In the genomic region with DNA sequence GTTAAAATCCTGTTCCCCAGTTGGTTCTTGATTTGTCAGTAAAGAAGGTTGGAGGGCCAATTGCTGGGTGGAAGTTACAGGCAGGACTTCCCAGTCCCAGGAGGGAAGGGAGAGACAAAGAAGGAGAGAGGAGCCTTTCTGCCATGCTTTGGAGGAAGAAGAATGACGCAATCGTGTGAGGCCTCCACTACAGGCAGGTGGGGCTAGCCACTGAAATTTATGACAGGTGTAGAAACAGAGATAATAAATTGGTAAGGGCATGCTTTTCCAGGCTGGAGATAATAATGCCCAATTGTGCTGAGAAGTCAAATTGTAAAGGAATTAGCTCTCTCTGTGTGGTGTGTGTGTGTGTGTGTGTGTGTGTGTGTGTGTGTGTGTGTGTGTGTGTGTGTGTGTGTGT, we compare ENCODE assay signal across 25 mouse cellular contexts.
A peak's percentile ranks its signal among the peaks of the same experiment; 100 is the strongest.
DNase-seq lines count a peak whose midpoint lies in the region; ATAC-seq lines count a peak whose summit lies in the region.
"Had no signal": no experiment of that assay in that cellular context is flagged by ENCODE, and none has a peak within 500 bp of the region (broad histone marks: within the 10 kb centered on the region; RNA-seq: fewer than 3 reads in every experiment).

No protein-coding gene starts in this region.

- H3K4me1 ChIP-seq in intestine, embryonic 14.5 days (replicated peaks; ENCODE audit: control insufficient read depth, insufficient read depth, low read length), result no peaks in the 10 kb centered on the region
- H3K4me1 ChIP-seq in intestine, embryonic 16.5 days (ENCODE audit: control insufficient read depth, insufficient read depth, low read length), result no peaks in the 10 kb centered on the region
- H3K4me1 ChIP-seq in limb, embryonic 10.5 days, result peaks cover 67% of the 10 kb centered on the region
- H3K4me1 ChIP-seq: embryonic facial prominence, embryonic 12.5 days; forebrain, embryonic 13.5 days; forebrain, embryonic 15.5 days had no signal

- no peaks in the 10 kb centered on the region for H3K9me3 ChIP-seq in intestine, embryonic 14.5 days (ENCODE audit: control insufficient read depth, low read length)
- no peaks in the 10 kb centered on the region for H3K9me3 ChIP-seq in intestine, embryonic 16.5 days (ENCODE audit: control insufficient read depth, low read length)
- H3K9me3 ChIP-seq in limb, embryonic 10.5 days (replicated peaks), result no peaks in the 10 kb centered on the region
- H3K9me3 ChIP-seq: embryonic facial prominence, embryonic 10.5 days; embryonic facial prominence, embryonic 12.5 days; forebrain, embryonic 13.5 days; forebrain, embryonic 15.5 days had no signal

- H3K36me3 ChIP-seq in intestine, embryonic 14.5 days (ENCODE audit: control insufficient read depth, insufficient read depth, low read length), result no peaks in the 10 kb centered on the region
- H3K36me3 ChIP-seq in intestine, embryonic 16.5 days (ENCODE audit: control insufficient read depth, insufficient read depth, low read length), result no peaks in the 10 kb centered on the region
- H3K36me3 ChIP-seq in limb, embryonic 10.5 days, result no peaks in the 10 kb centered on the region
- H3K36me3 ChIP-seq: embryonic facial prominence, embryonic 10.5 days; embryonic facial prominence, embryonic 12.5 days; forebrain, embryonic 15.5 days; G1E had no signal

- no peaks in the 10 kb centered on the region for H3K27me3 ChIP-seq in intestine, embryonic 14.5 days (replicated peaks; ENCODE audit: control insufficient read depth, insufficient read depth, low read length)
- H3K27me3 ChIP-seq in intestine, embryonic 16.5 days (replicated peaks; ENCODE audit: control insufficient read depth, insufficient read depth, low read length), result no peaks in the 10 kb centered on the region
- H3K27me3 ChIP-seq in limb, embryonic 10.5 days (ENCODE audit: low read depth, poor library complexity, severe bottlenecking), result no peaks in the 10 kb centered on the region
- H3K27me3 ChIP-seq: embryonic facial prominence, embryonic 12.5 days; forebrain, embryonic 13.5 days; forebrain, embryonic 15.5 days had no signal

- H3K4me2 ChIP-seq in intestine, embryonic 14.5 days (ENCODE audit: low read length), result no peak overlapping the region
- H3K4me2 ChIP-seq in intestine, embryonic 16.5 days (ENCODE audit: low read depth, low read length), result no peak overlapping the region
- H3K4me2 ChIP-seq: embryonic facial prominence, embryonic 12.5 days; forebrain, embryonic 13.5 days; forebrain, embryonic 15.5 days had no signal

- intact Hi-C loops in heart, postnatal 25 days (cut with DNase I), result no loop called here

- H3K27ac ChIP-seq in intestine, embryonic 14.5 days (ENCODE audit: low read depth), result no peak overlapping the region
- H3K27ac ChIP-seq in intestine, embryonic 16.5 days (ENCODE audit: low read length), result no peak overlapping the region
- 0 out of 2 replicates have a peak overlapping the region, but pooled peaks have one; percentile 62 for H3K27ac ChIP-seq in limb, embryonic 10.5 days
- H3K27ac ChIP-seq: embryonic facial prominence, embryonic 10.5 days; embryonic facial prominence, embryonic 12.5 days; forebrain, embryonic 13.5 days; forebrain, embryonic 15.5 days had no signal

- 0 out of 2 replicates have a peak, but pooled peaks have one; percentile 40 for ATAC-seq in intestine, embryonic 14.5 days (replicated peaks; ENCODE audit: low FRiP score, low TSS enrichment, low read depth)
- peak; percentile 91 for ATAC-seq in intestine, embryonic 16.5 days
- ATAC-seq: activated CD4-positive, CD25-positive, alpha-beta regulatory T cell, adult 4 months; CD4-positive, CD25-positive, alpha-beta regulatory T cell, adult 4 months; forebrain, embryonic 13.5 days; forebrain, embryonic 15.5 days; Patski had no signal

- no peak overlapping the region for H3K9ac ChIP-seq in intestine, embryonic 14.5 days (ENCODE audit: low read length)
- no peak overlapping the region for H3K9ac ChIP-seq in intestine, embryonic 16.5 days (ENCODE audit: low read depth, low read length)
- H3K9ac ChIP-seq: embryonic facial prominence, embryonic 12.5 days; forebrain, embryonic 13.5 days; forebrain, embryonic 15.5 days had no signal

- WGBS in intestine, embryonic 14.5 days, result 63% methylated on average over 2 of the region's 2 CpGs
- WGBS in intestine, embryonic 16.5 days, result 42% methylated on average over 2 of the region's 2 CpGs
- WGBS in limb, embryonic 10.5 days, result 93% methylated on average over 2 of the region's 2 CpGs

- DNase-seq in 416B (ENCODE audit: low read depth), result peak; percentile 7
- DNase-seq in intestine, embryonic 14.5 days (ENCODE audit: low spot score), result no peak
- no peak for DNase-seq in limb, embryonic 10.5 days (ENCODE audit: low spot score)
- no peak for DNase-seq in thymus, postnatal 14 days
- no peak for DNase-seq in right cerebral cortex, postnatal 36 days (ENCODE audit: low spot score in 2 of 2)
- no peak for DNase-seq in heart, postnatal 25 days (ENCODE audit: low spot score)
- no peak for DNase-seq in layer of hippocampus, adult 18-20 months (ENCODE audit: low spot score in 2 of 2)
- DNase-seq: adrenal gland, adult 8-10 months; adrenal gland, postnatal 14 days; adrenal gland, postnatal 36 days; B cell, adult 2 months; cerebellum, adult 11-12 months; cerebellum, adult 2 months; cerebellum, adult 9-10 months; cerebellum, postnatal 10 days; cerebellum, postnatal 25 days had no signal

- H3K4me3 ChIP-seq in intestine, embryonic 14.5 days (ENCODE audit: low read depth, low read length), result no peak overlapping the region
- H3K4me3 ChIP-seq in intestine, embryonic 16.5 days (ENCODE audit: low read length), result no peak overlapping the region
- no peak overlapping the region for H3K4me3 ChIP-seq in limb, embryonic 10.5 days
- H3K4me3 ChIP-seq: embryonic facial prominence, embryonic 10.5 days; embryonic facial prominence, embryonic 12.5 days; forebrain, embryonic 13.5 days; forebrain, embryonic 15.5 days had no signal
